Comparison of ENCODE assay signal across 13 mouse cellular contexts in the genomic region with DNA sequence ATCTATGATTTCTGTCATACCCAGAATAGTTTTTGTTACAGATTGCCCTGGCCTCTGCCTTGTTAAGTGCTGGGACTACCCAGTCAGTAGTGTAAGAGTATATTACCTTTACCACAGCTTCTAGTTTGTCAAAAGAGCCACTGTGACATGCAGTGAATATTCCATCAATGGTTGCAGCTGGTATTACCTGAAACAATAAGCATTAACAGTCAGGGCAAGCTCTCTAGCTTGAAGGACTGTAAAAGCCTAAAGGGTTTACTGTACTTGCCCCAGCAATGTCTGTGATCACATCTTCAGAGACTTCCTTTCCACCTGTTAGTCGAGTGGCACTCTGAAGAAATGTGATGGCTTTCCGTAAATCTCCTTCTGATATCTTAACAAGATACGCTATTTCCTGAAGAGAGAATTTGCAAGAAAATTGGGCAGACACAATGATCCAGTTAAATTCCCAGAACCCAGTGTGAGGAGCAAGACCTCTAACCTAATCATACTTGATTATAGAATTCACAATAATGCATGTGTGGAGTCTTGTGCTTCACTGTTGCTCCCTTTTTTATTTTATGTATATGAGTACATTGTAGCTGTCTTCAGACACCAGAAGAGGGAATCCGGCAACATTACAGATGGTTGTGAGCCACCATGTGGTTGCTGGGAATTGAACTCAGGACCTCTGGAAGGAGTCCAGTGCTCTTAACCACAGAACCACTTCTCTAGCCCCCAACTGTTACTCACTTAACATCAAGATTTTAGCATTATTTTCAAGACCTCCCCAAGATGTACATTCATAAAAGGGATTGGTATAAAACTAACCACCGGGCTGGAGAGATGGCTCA. TPM values are rescaled to one million over a fixed set of nuclear protein-coding genes. Genes with fewer than 3 reads are reported as not detected.
DNase-seq lines count a peak whose midpoint lies in the region; ATAC-seq and TF ChIP-seq lines count a peak whose summit lies in the region.
"Had no signal": no experiment of that assay in that cellular context is flagged by ENCODE, and none has a peak within 500 bp of the region (broad histone marks: within the 10 kb centered on the region; RNA-seq: fewer than 3 reads in every experiment).

No protein-coding gene starts in this region.

- peaks cover 23% of the 10 kb centered on the region for H3K4me1 ChIP-seq in midbrain, embryonic 16.5 days (ENCODE audit: control insufficient read depth, insufficient read depth, low read length)
- peaks cover 36% of the 10 kb centered on the region for H3K4me1 ChIP-seq in midbrain, embryonic 15.5 days
- no peaks in the 10 kb centered on the region for H3K4me1 ChIP-seq in intestine, postnatal 0 days (replicated peaks; ENCODE audit: control insufficient read depth, insufficient read depth, low read length)

- DNase-seq in embryo, embryonic 9.5 days (ENCODE audit: extremely low spot score) = peak; percentile 52
- no peak for DNase-seq in embryo, embryonic 11 days
- peak; percentile 36 for DNase-seq in yolk sac, embryonic 10.5 days (ENCODE audit: low spot score)
- DNase-seq in frontal cortex, adult 2 months (ENCODE audit: extremely low spot score in 1 of 2, low spot score in 1 of 2) = no peak
- DNase-seq in lung, postnatal 25 days (ENCODE audit: low spot score) = no peak
- DNase-seq: adrenal gland, postnatal 10 days; cerebellum, postnatal 36 days; kidney, adult 2 months; right cerebral cortex, adult 18-20 months had no signal

- H3K27ac ChIP-seq in midbrain, embryonic 16.5 days (ENCODE audit: low read length) = no peak overlapping the region
- H3K27ac ChIP-seq in midbrain, embryonic 15.5 days = no peak overlapping the region
- H3K27ac ChIP-seq in intestine, postnatal 0 days (ENCODE audit: low read depth, low read length) = 0 out of 2 replicates have a peak overlapping the region, but pooled peaks have one; percentile 21

- WGBS in midbrain, embryonic 16.5 days = 68% methylated on average over 5 of the region's 5 CpGs
- 74% methylated on average over 5 of the region's 5 CpGs for WGBS in midbrain, embryonic 15.5 days
- 57% methylated on average over 5 of the region's 5 CpGs for WGBS in intestine, postnatal 0 days

- no peak for TF ChIP-seq CTCF in intestine, postnatal 0 days (IDR thresholded peaks at IDR 0.05; ENCODE audit: low read depth)

- H3K9ac ChIP-seq in midbrain, embryonic 16.5 days (ENCODE audit: low read depth, low read length) = no peak overlapping the region
- no peak overlapping the region for H3K9ac ChIP-seq in midbrain, embryonic 15.5 days
- no peak overlapping the region for H3K9ac ChIP-seq in intestine, postnatal 0 days (ENCODE audit: low read depth, low read length)

- no peaks in the 10 kb centered on the region for H3K9me3 ChIP-seq in midbrain, embryonic 16.5 days (replicated peaks; ENCODE audit: control insufficient read depth, low read length, poor library complexity, severe bottlenecking)
- no peaks in the 10 kb centered on the region for H3K9me3 ChIP-seq in midbrain, embryonic 15.5 days
- H3K9me3 ChIP-seq in intestine, postnatal 0 days (ENCODE audit: control insufficient read depth) = no peaks in the 10 kb centered on the region

- H3K36me3 ChIP-seq in midbrain, embryonic 16.5 days (ENCODE audit: control insufficient read depth, insufficient read depth, low read length) = peaks cover 30% of the 10 kb centered on the region
- H3K36me3 ChIP-seq in midbrain, embryonic 15.5 days (replicated peaks) = peaks cover 45% of the 10 kb centered on the region
- peaks cover 58% of the 10 kb centered on the region for H3K36me3 ChIP-seq in intestine, postnatal 0 days (ENCODE audit: control insufficient read depth, insufficient read depth)

- ATAC-seq in midbrain, embryonic 16.5 days = peak; percentile 54; the same call in 1 of the 2 replicates
- ATAC-seq in midbrain, embryonic 15.5 days (replicated peaks) = no peak; the same call in 1 of the 2 replicates
- peak; percentile 17; the same call in 1 of the 2 replicates for ATAC-seq in intestine, postnatal 0 days

- no peak overlapping the region for H3K4me2 ChIP-seq in midbrain, embryonic 16.5 days (ENCODE audit: low read length)
- no peak overlapping the region for H3K4me2 ChIP-seq in midbrain, embryonic 15.5 days
- no peak overlapping the region for H3K4me2 ChIP-seq in intestine, postnatal 0 days (replicated peaks; ENCODE audit: low read depth)

- no peak overlapping the region for H3K4me3 ChIP-seq in midbrain, embryonic 16.5 days (ENCODE audit: low read depth, low read length)
- no peak overlapping the region for H3K4me3 ChIP-seq in midbrain, embryonic 15.5 days
- no peak overlapping the region for H3K4me3 ChIP-seq in intestine, postnatal 0 days (ENCODE audit: low read depth, low read length)

- H3K27me3 ChIP-seq in midbrain, embryonic 16.5 days (ENCODE audit: control insufficient read depth, insufficient read depth, low read depth, low read length) = no peaks in the 10 kb centered on the region
- no peaks in the 10 kb centered on the region for H3K27me3 ChIP-seq in midbrain, embryonic 15.5 days (replicated peaks)
- H3K27me3 ChIP-seq in intestine, postnatal 0 days (replicated peaks; ENCODE audit: control insufficient read depth, insufficient read depth, low read length) = no peaks in the 10 kb centered on the region

RNA-seq across cellular contexts. Expression of a gene that starts 7.3 kb away (rescaled TPM):
- 364 and 366 TPM in 2 replicates for polyA plus RNA-seq in midbrain, embryonic 16.5 days (2015; fragmentation: Nextera tagmentation; extraction: Ambion mirVana)
- polyA plus RNA-seq in midbrain, embryonic 15.5 days (2015; fragmentation: Nextera tagmentation; extraction: Ambion mirVana) = 323 and 336 TPM in 2 replicates
- polyA plus RNA-seq in intestine, postnatal 0 days (2015; fragmentation: Nextera tagmentation; extraction: Ambion mirVana) = 101 and 109 TPM in 2 replicates
- polyA plus RNA-seq in frontal cortex, adult 2 months (2012; rRNA removed) = 687 and 787 TPM in 2 replicates

RNA-seq across cellular contexts. Expression of a gene that starts 13.0 kb away (rescaled TPM):
- 36.0 and 37.1 TPM in 2 replicates for polyA plus RNA-seq in midbrain, embryonic 16.5 days (2015; fragmentation: Nextera tagmentation; extraction: Ambion mirVana)
- 41.7 and 42.1 TPM in 2 replicates for polyA plus RNA-seq in midbrain, embryonic 15.5 days (2015; fragmentation: Nextera tagmentation; extraction: Ambion mirVana)
- 39.6 and 40.7 TPM in 2 replicates for polyA plus RNA-seq in intestine, postnatal 0 days (2015; fragmentation: Nextera tagmentation; extraction: Ambion mirVana)
- 2.7 TPM in 2 replicates for polyA plus RNA-seq in frontal cortex, adult 2 months (2012; rRNA removed)

RNA-seq across cellular contexts. Expression of a gene that starts 31.8 kb away (rescaled TPM):
- polyA plus RNA-seq in midbrain, embryonic 16.5 days (2015; fragmentation: Nextera tagmentation; extraction: Ambion mirVana) = not detected in 2 replicates
- polyA plus RNA-seq in midbrain, embryonic 15.5 days (2015; fragmentation: Nextera tagmentation; extraction: Ambion mirVana) = not detected in 2 replicates
- polyA plus RNA-seq in intestine, postnatal 0 days (2015; fragmentation: Nextera tagmentation; extraction: Ambion mirVana) = not detected in 2 replicates
- 0.16 and 0.25 TPM in 2 replicates for polyA plus RNA-seq in frontal cortex, adult 2 months (2012; rRNA removed)
- polyA plus RNA-seq: C2C12 had no signal

RNA-seq across cellular contexts. Expression of a gene that starts 56.9 kb away (rescaled TPM):
- not detected in 2 replicates for polyA plus RNA-seq in midbrain, embryonic 16.5 days (2015; fragmentation: Nextera tagmentation; extraction: Ambion mirVana)
- 0.55 TPM in 1 of 2 replicates, not detected in the other for polyA plus RNA-seq in midbrain, embryonic 15.5 days (2015; fragmentation: Nextera tagmentation; extraction: Ambion mirVana)
- 1.7 and 2.4 TPM in 2 replicates for polyA plus RNA-seq in intestine, postnatal 0 days (2015; fragmentation: Nextera tagmentation; extraction: Ambion mirVana)
- polyA plus RNA-seq in frontal cortex, adult 2 months (2012; rRNA removed) = 0.32 TPM in 1 of 2 replicates, not detected in the other
- polyA plus RNA-seq: C2C12 had no signal

Comparison
In these comparisons a context has a peak if more than half of its experiments do, and no peak if none do; other contexts are left out.
1. DNase-seq: peak in embryo, embryonic 9.5 days (single experiment) and yolk sac, embryonic 10.5 days (single experiment); none in embryo, embryonic 11 days (single experiment), frontal cortex, adult 2 months (0 of 2) and lung, postnatal 25 days (single experiment).